Mouse (Mus musculus) kidney, postnatal 10 days (tissue): ENCODE results near the gene Prpf40b.

ENCODE experiments used
- DNase-seq: peaks from one replicate; pipeline ENCODE4 v3.0.0; 2021; ENCODE audit warnings: mixed read lengths

The Prpf40b gene

DNA sequence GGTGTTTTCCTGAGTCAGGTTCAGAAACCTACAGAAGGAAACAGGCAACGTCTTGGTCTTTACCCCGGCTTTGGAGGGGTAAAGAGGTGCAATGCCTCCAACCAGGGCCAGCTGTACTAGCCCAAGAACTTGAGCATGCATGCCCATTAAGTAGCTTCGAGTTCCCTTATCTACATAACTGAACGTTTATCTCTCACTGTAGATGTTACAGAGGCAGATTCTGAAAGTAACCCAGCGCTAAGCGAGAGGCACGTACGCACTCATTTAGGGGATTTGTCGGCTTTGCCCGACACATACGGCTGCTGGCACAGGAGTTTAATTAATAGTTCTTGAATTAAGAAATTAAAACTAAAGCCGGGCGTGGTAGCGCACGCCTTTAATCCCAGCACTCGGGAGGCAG is 600 bp upstream of the Prpf40b start:
- DNase-seq: no peak

GRCm38 (mm10) chr15:99295484-99295981 is 646 bp downstream of the Prpf40b start, which contains the start of gene Fam186b:
TSS of gene Fam186b (minus strand) at chr15:99295888.
- DNase-seq: peak; percentile 70

DNA sequence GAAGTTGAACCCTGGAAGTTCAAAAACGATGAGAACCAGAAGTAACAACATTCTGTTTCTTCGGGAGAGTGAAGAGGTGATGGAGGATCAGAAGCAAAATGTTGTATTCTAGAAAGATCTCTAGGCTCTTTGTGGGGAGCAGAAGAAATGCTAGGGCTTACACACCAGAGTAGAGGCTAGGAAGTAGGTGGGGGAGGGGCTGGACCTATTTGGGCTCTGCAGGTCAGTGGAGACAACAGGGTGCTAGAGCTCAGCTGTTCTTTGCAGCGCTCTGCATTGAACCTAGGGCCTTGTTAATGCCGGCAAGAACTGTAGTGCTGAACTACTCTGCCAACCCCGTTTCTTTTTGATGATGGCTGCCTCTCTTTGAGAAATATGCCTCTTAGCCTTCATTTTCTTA is 1.3 kb downstream of the Prpf40b start:
- peak; percentile 42 for DNase-seq

DNA sequence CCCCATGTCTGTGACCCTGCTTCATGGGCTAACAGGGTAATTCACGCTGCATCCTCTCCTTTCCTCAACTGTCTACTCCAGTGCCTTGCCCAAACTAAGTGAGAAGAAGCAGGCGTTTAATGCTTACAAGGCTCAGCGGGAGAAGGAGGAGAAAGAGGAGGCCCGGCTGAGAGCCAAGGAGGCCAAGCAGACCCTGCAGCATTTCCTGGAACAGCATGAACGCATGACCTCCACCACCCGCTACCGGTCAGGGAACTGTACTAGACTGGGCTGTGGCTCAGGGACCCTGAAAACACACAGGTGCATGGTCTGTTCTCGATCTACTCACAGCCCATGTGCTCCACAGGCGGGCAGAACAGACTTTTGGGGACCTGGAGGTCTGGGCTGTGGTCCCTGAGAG is 12.6 kb downstream of the Prpf40b start:
- DNase-seq: no peak

DNA sequence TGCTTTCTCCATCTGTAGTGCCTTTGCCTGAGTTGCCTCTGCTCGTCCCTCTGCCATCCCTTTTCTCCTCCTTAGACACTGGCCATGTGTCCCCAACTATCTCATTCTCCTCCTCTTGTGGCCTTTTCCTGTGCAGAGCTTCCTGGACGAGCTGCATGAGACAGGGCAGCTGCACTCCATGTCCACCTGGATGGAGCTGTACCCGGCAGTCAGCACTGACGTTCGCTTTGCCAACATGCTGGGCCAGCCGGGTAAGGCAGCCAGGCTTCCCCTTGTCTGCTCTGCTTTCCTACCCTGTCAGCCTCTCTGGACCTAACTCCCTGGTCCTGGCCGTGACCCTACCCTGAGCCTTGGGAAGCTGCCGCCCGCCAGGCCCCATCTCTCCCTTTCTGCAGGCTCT is 14.7 kb downstream of the Prpf40b start:
- no peak for DNase-seq

- no peak for DNase-seq
Measured at GRCm38 (mm10) chr15:99310617-99311016, 15.7 kb downstream of the Prpf40b start.

- peak; percentile 56 for DNase-seq
Measured at GRCm38 (mm10) chr15:99314891-99315290, 20.0 kb downstream of the Prpf40b start.

GRCm38 (mm10) chr15:99316314-99317266 is 21.7 kb downstream of the Prpf40b start:
- DNase-seq: peak; percentile 91

DNA sequence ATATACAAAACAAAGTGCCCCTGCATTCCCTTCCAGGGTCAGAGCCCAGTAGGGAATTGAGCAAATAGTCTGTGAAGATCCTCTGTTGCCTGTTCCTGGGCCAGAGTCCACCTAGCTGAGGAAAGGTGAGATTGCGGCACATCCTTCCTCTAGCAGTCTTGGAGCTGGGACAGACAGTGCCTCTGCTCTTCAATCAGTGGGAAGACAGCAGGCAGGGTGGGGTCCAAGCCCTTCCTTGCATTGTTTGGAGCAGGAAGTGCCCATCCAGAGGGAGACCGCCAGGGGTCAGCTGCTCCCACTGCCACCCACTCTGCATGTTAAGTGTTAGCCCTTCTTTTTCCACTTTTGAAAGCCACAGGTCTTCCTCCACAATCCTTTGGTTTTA is 22.4 kb downstream of the Prpf40b start:
- peak; percentile 77 for DNase-seq

DNA sequence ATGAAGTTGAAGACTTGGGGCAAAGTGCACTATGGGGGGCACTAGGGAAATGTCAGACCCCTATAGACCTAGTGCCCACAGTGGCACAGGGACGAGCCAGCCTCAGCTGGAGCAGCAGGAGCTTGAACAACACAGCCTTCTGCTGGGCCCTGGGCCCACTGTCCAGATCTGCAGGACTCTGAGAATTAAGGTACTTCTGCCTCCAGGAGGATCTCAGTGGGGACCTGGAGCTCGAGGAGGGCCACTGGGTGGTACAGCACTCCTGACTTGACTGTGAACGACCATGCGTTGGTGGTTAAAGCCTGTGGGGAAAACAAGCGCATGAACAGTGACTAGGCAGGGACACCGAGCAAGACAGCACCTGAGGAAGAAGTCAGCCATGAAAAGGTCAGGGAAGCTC is 23.2 kb downstream of the Prpf40b start:
- no peak for DNase-seq

GRCm38 (mm10) chr15:99318861-99319410 is 24.0 kb downstream of the Prpf40b start:
- peak; percentile 45 for DNase-seq

- peak; percentile 69 for DNase-seq
Measured at GRCm38 (mm10) chr15:99319411-99319871, 24.6 kb downstream of the Prpf40b start.

DNA sequence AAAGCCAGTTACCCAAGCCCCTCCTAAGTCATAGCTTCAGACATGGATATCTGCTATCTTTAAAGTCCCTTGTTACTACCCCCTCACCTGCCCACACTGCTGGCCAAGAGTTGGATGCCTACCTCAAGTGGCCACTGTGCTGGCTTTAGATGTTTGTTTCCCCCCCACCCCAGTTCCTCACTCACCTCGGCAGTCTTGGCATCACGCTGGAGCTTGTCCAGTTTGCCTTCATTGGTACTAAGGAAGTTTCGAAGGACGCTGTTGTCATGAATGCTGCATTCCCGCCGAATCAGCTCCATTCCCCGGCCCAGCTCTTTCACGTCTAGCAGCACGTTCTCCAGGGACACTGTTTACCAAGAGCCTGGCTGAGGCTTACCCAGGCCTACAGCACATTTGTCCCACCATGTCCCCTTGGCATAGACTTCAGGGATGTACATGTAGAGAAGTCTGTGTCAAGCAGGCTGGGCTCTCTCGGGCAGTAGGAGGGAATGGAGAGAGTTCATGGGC is 25.3 kb downstream of the Prpf40b start:
- no peak for DNase-seq

DNA sequence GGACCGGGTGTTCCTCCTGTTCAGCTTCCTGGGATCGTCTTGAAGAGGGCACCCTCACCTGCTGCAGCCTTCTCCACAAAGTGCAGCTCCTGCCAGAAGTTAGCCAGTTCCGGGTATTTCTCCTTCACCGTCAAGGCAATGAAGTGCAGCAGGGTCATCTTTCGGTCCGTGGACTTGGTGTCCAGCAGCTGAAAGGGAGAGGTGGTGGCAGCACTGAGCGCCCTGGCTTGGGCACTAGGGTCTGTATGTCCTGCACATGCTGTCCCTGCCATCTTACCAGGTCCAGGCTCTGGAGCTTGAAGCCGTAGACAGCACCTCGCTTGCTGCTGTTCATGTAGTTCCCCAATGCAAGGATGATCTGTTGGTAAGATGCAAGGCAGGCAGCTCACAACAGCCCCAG is 26.1 kb downstream of the Prpf40b start:
- DNase-seq: no peak

GRCm38 (mm10) chr15:99324151-99324550 is 29.3 kb downstream of the Prpf40b start:
- no peak for DNase-seq

GRCm38 (mm10) chr15:99325598-99325997 is 30.7 kb downstream of the Prpf40b start:
- peak; percentile 51 for DNase-seq

DNA sequence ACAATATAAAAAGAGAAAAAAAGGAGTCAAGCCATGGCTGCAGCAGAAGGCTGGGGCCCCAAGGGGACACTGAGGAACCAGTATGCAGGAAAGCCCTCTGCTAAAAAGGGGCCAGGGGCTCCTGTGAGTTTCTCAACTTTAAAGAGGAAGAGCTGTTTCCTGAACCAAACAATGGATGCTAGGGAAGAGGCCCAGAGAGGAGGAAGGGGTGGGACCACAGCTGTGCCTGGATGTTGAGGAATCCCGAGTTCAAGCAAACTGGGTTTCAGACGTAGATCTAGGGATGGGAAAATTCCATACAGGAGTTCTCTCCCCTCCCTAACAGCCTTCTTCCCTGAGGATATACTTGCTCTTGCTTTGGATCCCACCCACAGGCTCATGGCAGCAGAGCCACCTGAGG is 31.5 kb downstream of the Prpf40b start:
- peak; percentile 60 for DNase-seq

GRCm38 (mm10) chr15:99326959-99327358 is 32.1 kb downstream of the Prpf40b start:
- DNase-seq: peak; percentile 72

- no peak for DNase-seq
Measured at GRCm38 (mm10) chr15:99328011-99328410, 33.1 kb downstream of the Prpf40b start.

- DNase-seq: no peak
Measured at GRCm38 (mm10) chr15:99330324-99330723, 35.4 kb downstream of the Prpf40b start.

GRCm38 (mm10) chr15:99331341-99331740 is 36.5 kb downstream of the Prpf40b start:
- DNase-seq: no peak

DNA sequence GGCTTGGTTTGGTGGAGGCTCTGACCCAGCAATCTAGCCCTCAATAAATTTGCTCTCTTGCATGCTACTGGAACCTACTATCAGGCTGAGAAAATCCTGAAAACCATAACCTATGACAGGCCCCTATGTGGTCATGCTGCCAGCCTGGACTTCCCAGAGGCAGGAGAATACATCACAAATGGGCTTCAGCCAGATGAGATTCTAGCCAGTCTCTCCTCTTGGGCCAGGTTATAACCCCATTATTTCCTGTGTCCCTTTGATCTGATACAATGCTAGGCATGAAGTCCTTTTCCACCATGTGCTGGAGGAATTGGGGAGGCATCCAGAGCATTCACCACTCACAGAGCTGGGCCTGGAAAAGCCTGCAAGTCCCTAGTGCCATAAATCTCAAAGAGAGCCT is 37.2 kb downstream of the Prpf40b start:
- DNase-seq: peak; percentile 38

- DNase-seq: peak; percentile 87
Measured at GRCm38 (mm10) chr15:99332921-99333675, 38.2 kb downstream of the Prpf40b start.
